Mouse (Mus musculus): ENCODE measurements around the gene Olfr697. TPM values are rescaled to one million over a fixed set of nuclear protein-coding genes. Genes with fewer than 3 reads are reported as not detected.
"Not testable (repeated sequence)": the region's sequence is repeated elsewhere in the genome, so short reads cannot be mapped to it uniquely, and the experiment has no call there.

The Olfr697 gene
- not detected in 2 replicates for total RNA-seq (2014; fragmentation: Nextera tagmentation)
- total RNA-seq (2017), result not detected in 2 replicates

DNA sequence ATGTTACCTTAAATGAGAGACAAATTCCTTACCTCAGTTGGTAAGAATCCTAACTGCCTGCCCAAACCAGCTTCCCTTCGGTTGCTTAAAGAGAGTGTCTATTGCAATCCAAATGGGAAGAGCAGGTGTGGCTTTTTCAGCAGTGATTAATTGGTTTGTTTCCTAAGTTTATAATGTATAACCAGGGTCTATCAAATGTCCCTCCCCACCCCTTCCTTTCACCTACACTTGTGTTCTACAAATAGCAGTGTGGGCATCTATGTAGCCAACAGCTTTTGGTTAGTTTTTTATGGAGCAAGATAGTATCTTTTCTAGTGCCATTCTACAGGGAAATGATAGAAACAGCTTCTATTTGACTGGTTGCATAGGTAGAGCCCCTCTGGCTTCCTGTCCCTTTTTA is at the start of gene Olfr697:
Gene Olfr697, minus strand, starts transcription at position 101 of the 400 bp plus-strand sequence.
- no peak for ATAC-seq (replicated peaks; ENCODE audit: poor library complexity, severe bottlenecking)

GRCm38 (mm10) chr7:106788330-106788729 is 46.1 kb upstream of the Olfr697 start:
- ATAC-seq (replicated peaks; ENCODE audit: poor library complexity, severe bottlenecking), result no peak; the same call in 1 of the 2 replicates

DNA sequence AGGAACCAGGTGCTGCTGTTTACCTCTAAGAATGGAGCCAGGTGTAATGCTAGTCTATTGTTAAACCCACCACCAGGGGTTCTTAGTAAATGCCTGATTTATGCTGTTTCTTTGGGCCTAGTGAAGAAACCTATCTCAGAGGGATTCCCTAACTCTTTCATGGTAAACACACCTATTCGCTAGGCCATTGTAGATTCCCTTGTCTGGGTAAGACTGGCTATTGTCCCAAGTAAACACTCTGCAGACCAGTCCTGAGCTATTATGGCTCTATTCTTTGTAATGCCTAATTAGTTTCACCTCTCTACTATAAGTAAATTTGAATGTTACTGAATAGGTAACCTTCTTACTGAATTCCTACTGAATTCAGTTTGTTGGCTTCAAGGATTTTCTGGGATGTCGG is 18.8 kb upstream of the Olfr697 start:
- not testable (repeated sequence) for ATAC-seq (replicated peaks; ENCODE audit: poor library complexity, severe bottlenecking)

GRCm38 (mm10) chr7:106758800-106759199 is 16.6 kb upstream of the Olfr697 start:
- ATAC-seq (replicated peaks; ENCODE audit: poor library complexity, severe bottlenecking), result peak; percentile 98

- no peak for ATAC-seq (replicated peaks; ENCODE audit: poor library complexity, severe bottlenecking)
Observed at GRCm38 (mm10) chr7:106755297-106755696, 13.1 kb upstream of the Olfr697 start, which contains the start of gene Olfr698. Olfr698 (minus strand) TSS chr7:106755397.

GRCm38 (mm10) chr7:106745811-106746210 is 3.6 kb upstream of the Olfr697 start:
- no peak for ATAC-seq (replicated peaks; ENCODE audit: poor library complexity, severe bottlenecking)

DNA sequence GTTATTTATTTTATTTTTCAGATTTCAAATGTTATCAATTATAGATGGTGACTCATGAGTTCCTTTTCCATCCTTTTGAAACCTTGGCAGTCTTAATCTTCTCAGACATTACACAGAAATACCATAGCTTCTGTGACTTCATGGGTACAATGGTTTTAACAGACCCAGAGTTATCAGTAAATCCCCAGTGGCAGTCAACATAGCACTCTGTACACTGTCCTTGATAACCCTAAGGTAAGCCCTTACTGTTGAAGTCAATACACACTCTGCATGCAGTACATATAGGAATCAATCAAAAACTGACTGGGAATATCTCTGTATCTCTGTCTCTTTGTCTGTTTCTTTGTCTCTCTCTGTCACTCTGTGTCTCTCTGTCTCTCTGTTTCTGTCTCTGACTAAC is 5.2 kb downstream of the Olfr697 start:
- ATAC-seq (replicated peaks; ENCODE audit: poor library complexity, severe bottlenecking), result no peak

DNA sequence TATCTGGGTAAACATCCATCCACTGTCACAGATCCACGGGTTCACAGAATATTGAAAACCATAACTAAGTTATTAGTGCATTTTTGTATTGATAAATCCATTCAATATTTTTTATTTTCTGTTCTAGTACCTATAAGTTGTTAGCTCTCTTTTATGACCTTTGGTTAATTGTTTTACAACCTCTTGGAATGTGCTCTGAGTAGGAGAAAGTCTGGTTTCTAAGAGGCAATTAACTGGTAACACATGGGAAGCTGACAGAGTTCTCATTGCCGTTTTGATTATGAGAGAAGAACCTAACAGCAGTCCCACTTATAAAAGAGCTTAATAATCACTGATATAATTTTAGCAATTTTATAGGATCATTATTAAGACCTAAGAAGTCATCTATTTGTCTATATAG is 8.5 kb downstream of the Olfr697 start:
- ATAC-seq (replicated peaks; ENCODE audit: poor library complexity, severe bottlenecking), result no peak

DNA sequence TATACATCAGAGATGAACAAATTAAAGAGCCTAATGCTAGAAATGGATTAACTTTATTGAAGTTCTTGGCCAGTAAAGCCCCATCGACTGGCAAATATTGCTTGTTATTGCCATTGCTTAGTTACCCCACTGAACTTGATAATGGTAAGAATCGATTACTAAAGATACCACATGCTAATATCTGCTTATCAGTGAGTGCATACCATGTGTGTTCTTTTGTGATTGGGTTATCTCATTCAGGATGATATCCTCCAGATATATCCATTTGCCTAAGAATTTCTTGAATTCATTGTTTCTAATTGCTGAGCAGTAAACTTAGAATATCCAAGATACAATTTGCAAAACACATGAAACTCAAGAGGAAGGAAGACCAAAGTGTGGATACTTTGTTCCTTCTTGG is 16.6 kb downstream of the Olfr697 start:
- ATAC-seq (replicated peaks; ENCODE audit: poor library complexity, severe bottlenecking), result not testable (repeated sequence)

- no peak for ATAC-seq (replicated peaks; ENCODE audit: poor library complexity, severe bottlenecking)
Observed at GRCm38 (mm10) chr7:106716296-106716695, 25.9 kb downstream of the Olfr697 start, which contains the start of gene Olfr695. Olfr695 (minus strand) TSS chr7:106716396.

DNA sequence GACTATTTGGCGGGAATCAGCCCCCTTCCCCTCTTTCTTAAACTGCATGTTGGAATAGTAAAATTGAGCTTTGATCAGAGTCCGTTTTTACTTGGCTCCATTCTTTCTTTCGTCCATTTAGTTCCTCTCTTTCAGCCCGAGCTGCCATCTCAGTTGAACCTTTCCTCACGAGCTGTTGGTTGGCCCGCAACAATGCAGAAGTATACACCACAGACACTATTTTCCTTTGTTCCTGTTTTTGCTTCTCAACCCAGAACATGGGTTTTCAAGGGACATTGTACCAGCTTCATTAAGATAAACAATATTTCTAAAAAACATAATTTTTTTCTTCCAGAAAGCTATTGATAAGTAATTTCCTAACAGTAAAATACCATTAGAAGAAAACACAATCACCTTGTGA is 30.8 kb downstream of the Olfr697 start:
- ATAC-seq (replicated peaks; ENCODE audit: poor library complexity, severe bottlenecking), result peak; percentile 98

- not testable (repeated sequence) for ATAC-seq (replicated peaks; ENCODE audit: poor library complexity, severe bottlenecking)
Observed at GRCm38 (mm10) chr7:106707705-106708104, 34.5 kb downstream of the Olfr697 start.

GRCm38 (mm10) chr7:106696891-106697290 is 45.4 kb downstream of the Olfr697 start:
- ATAC-seq (replicated peaks; ENCODE audit: poor library complexity, severe bottlenecking), result peak; percentile 86

DNA sequence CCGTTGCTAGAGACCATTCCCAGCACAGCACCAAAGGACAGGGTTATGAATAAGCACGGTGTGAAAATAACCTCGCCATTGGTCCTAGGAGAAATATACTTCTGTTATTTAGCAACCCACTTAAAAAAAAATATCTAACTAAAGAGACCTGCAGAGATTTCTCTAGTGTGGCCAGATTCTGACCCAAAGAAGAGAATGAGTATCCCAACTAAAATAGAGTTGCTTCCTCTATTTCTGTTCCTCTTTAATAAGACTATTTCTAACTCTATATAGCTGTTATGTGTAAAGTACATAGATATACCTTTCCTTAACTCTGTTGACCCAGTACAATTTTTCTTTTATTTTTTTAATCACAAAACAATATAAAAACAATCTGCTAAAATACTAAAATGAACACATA is 49.3 kb downstream of the Olfr697 start:
- ATAC-seq (replicated peaks; ENCODE audit: poor library complexity, severe bottlenecking), result peak; percentile 74

GRCm38 (mm10) chr7:106691714-106692113 is 50.5 kb downstream of the Olfr697 start, which contains the start of gene Olfr694:
Olfr694 (minus strand) TSS chr7:106691814.
- ATAC-seq (replicated peaks; ENCODE audit: poor library complexity, severe bottlenecking), result no peak

Other genes with a start within 250 kb of the Olfr697 start
- not detected in 2 replicates for gene Olfr693, start 61.9 kb downstream of the Olfr697 start, total RNA-seq (2014; fragmentation: Nextera tagmentation)
- not detected in 2 replicates for gene Olfr693, start 61.9 kb downstream of the Olfr697 start, total RNA-seq (2017)
- gene Olfr694, start 50.6 kb downstream of the Olfr697 start, total RNA-seq (2014; fragmentation: Nextera tagmentation), result not detected in 2 replicates
- not detected in 2 replicates for gene Olfr694, start 50.6 kb downstream of the Olfr697 start, total RNA-seq (2017)
- gene Olfr695, start 26.0 kb downstream of the Olfr697 start, total RNA-seq (2014; fragmentation: Nextera tagmentation), result not detected in 2 replicates
- 0.36 TPM in 1 of 2 replicates, not detected in the other for gene Olfr695, start 26.0 kb downstream of the Olfr697 start, total RNA-seq (2017)
- gene Olfr698, start 13.0 kb upstream of the Olfr697 start, total RNA-seq (2014; fragmentation: Nextera tagmentation), result not detected in 2 replicates
- not detected in 2 replicates for gene Olfr698, start 13.0 kb upstream of the Olfr697 start, total RNA-seq (2017)
- gene Olfr699, start 50.8 kb upstream of the Olfr697 start, total RNA-seq (2014; fragmentation: Nextera tagmentation), result not detected in 2 replicates
- gene Olfr699, start 50.8 kb upstream of the Olfr697 start, total RNA-seq (2017), result not detected in 2 replicates
- not detected in 2 replicates for gene Olfr700, start 66.4 kb upstream of the Olfr697 start, total RNA-seq (2014; fragmentation: Nextera tagmentation)
- gene Olfr700, start 66.4 kb upstream of the Olfr697 start, total RNA-seq (2017), result not detected in 2 replicates
- not detected in 2 replicates for gene Olfr701, start 71.7 kb upstream of the Olfr697 start, total RNA-seq (2014; fragmentation: Nextera tagmentation)
- not detected in 2 replicates for gene Olfr701, start 71.7 kb upstream of the Olfr697 start, total RNA-seq (2017)
- not detected in 2 replicates for gene Olfr702, start 91.5 kb upstream of the Olfr697 start, total RNA-seq (2014; fragmentation: Nextera tagmentation)
- gene Olfr702, start 91.5 kb upstream of the Olfr697 start, total RNA-seq (2017), result not detected in 2 replicates
- not detected in 2 replicates for gene Olfr703, start 100.9 kb upstream of the Olfr697 start, total RNA-seq (2014; fragmentation: Nextera tagmentation)
- gene Olfr703, start 100.9 kb upstream of the Olfr697 start, total RNA-seq (2017), result not detected in 2 replicates
- gene Olfr704, start 120.7 kb upstream of the Olfr697 start, total RNA-seq (2014; fragmentation: Nextera tagmentation), result not detected in 2 replicates
- not detected in 2 replicates for gene Olfr704, start 120.7 kb upstream of the Olfr697 start, total RNA-seq (2017)
- not detected in 2 replicates for gene Olfr705, start 134.4 kb upstream of the Olfr697 start, total RNA-seq (2014; fragmentation: Nextera tagmentation)
- gene Olfr705, start 134.4 kb upstream of the Olfr697 start, total RNA-seq (2017), result not detected in 2 replicates
- gene Olfr706, start 145.7 kb upstream of the Olfr697 start, total RNA-seq (2014; fragmentation: Nextera tagmentation), result not detected in 2 replicates
- not detected in 2 replicates for gene Olfr706, start 145.7 kb upstream of the Olfr697 start, total RNA-seq (2017)
- gene Olfr707, start 158.8 kb upstream of the Olfr697 start, total RNA-seq (2014; fragmentation: Nextera tagmentation), result not detected in 2 replicates
- not detected in 2 replicates for gene Olfr707, start 158.8 kb upstream of the Olfr697 start, total RNA-seq (2017)
- not detected in 2 replicates for gene Olfr1532-ps1, start 165.6 kb upstream of the Olfr697 start, total RNA-seq (2014; fragmentation: Nextera tagmentation)
- not detected in 2 replicates for gene Olfr1532-ps1, start 165.6 kb upstream of the Olfr697 start, total RNA-seq (2017)
- not detected in 2 replicates for gene Olfr709-ps1, start 189.8 kb upstream of the Olfr697 start, total RNA-seq (2014; fragmentation: Nextera tagmentation)
- gene Olfr709-ps1, start 189.8 kb upstream of the Olfr697 start, total RNA-seq (2017), result not detected in 2 replicates
- not detected in 2 replicates for gene Olfr710, start 205.9 kb upstream of the Olfr697 start, total RNA-seq (2014; fragmentation: Nextera tagmentation)
- not detected in 2 replicates for gene Olfr710, start 205.9 kb upstream of the Olfr697 start, total RNA-seq (2017)
- not detected in 2 replicates for gene Olfr6, start 221.5 kb upstream of the Olfr697 start, total RNA-seq (2014; fragmentation: Nextera tagmentation)
- not detected in 2 replicates for gene Olfr6, start 221.5 kb upstream of the Olfr697 start, total RNA-seq (2017)
- not detected in 2 replicates for gene Olfr711, start 233.0 kb upstream of the Olfr697 start, total RNA-seq (2014; fragmentation: Nextera tagmentation)
- not detected in 2 replicates for gene Olfr711, start 233.0 kb upstream of the Olfr697 start, total RNA-seq (2017)